Mouse (Mus musculus) cerebellum, adult 8-10 months (tissue): ENCODE data around the gene H2-DMb2.
A peak's percentile ranks its signal among the peaks of the same experiment; 100 is the strongest.

Source experiments
- DNase-seq: peaks from one replicate; pipeline ENCODE4 v3.0.0; 2022

Gene H2-DMb2

DNA sequence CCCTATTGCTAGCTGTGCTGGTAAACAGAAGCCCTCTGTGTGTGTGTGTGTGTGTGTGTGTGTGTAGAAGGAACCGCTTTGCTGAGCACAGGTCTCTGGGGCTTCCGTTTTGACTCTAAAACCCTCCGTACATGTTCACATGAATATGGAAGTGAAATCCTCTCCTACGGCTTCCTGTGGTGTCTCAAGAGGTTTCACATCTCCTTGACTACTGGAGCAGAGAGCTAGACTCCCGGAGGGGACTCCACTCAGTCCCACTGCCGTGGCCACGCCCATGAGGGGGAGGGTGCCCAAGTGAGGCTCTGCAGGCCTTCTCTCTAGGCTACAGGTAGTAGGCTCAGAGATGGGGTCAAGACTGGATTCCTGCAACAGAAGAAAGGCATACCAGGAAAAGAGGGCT lies at the start of gene H2-DMb2:
Gene H2-DMb2, plus strand, starts transcription at position 275 of the 400 bp plus-strand sequence.
- DNase-seq: no peak

DNA sequence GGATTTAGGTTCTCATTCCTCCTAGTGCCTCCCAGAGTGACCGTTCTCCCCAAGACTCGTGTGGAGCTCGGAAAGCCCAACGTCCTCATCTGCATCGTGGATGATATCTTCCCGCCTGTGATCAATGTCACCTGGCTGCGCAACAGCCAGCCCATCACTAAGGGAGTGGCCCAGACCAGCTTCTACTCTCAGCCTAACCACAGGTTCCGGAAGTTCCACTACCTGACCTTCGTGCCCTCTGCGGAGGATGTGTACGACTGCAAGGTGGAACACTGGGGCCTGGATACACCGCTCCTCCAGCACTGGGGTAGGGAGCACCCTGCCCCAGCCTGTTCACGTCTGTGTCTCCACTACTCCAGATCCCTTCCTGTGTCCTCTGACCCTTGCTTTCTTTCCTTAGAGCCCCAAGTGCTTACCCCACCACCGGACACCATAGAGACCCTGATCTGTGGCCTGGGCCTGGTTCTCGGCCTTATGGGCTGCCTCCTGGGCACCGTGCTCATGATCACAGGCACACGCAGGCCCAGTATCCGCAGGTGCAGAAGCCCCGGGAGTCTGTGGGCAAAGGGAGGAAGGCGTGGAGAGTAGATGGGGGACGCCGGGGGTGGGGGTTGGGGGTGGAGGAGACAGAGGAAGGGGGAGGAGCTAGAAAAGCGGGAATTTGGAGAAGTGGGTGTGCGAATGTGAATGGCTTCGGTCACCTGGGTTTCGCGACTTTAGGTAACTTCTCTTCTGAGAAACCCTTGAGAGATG lies 48.6 kb upstream of the H2-DMb2 start:
- DNase-seq: no peak

DNA sequence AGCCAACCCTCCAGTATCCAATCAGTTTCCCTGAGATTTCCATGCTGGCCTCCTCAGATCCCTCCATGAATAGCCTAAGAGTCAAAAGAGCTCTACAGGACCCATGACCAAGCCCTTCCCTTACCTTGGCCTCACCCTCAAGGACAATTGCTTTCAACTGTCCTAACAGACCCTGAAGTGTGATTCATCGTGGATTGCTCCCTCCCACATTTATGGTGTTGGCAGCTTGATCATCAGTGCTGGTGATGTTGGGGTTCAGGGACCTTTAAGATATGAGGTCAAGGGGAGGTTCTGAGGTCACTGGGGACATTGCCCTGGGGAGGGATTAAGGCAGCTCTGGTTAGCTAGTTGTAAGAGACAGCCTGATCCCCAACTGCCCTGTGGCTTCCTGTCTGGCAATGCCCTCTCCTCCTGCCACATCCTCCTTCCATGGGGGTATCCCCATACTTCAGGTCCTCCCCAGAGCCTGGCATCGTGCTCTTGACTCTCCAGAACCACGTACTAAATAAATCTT lies 46.6 kb upstream of the H2-DMb2 start:
- DNase-seq: no peak

DNA sequence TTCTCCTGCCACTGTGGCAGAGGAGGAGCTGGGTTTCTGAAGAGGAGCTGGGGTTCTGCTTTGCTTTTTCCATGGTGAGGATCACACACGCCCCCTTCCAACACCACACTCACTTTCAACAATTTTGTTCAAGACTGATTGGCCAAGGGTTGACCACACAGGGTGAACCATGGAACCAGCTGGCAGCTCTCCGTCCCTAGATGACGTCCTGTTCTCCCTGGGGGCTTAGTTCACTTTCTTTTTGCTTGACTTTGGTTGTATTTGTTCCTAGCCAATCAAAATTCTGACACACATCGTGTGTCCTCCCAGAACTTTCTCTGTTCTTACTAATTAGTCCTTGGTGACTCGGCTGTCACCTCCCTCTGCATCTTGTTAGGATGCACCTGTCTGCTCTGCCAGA lies 45.8 kb upstream of the H2-DMb2 start:
- no peak for DNase-seq

DNA sequence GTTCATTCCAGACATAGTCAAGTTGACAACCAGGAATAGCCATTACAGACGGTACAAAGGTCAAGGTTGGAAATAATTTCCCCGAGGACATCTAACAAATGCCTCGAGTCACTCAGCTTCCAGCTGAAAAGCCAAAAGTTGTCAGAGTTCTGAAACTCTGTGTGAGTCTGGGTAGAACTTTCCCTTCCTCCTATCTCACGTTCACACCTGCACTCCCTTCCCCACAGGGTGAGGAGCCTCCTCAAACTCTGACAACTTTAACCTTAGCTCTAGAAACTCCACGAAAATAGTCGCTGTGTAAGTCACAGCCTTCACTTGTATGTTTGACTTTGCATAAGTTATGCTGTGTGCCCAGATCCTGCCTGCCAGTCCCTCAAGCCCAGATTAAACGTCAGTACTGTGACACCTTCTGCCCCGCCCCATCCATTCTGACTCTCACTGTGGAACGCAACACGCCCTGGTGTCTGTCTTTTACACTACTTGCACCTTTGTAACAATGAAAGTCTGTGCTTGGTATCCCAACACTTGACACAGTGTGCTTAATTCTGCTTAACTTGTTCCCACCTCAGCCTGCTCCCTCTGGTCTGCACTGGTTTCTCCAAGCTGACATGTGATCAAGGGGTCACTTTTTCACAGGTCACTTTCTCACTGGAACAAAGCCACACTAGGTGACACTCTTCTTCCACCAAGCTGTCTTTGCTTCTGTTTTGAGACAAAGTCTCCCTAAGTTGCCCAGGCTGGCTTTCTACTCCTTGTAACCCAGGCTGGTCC lies 44.2 kb upstream of the H2-DMb2 start:
- DNase-seq: no peak

DNA sequence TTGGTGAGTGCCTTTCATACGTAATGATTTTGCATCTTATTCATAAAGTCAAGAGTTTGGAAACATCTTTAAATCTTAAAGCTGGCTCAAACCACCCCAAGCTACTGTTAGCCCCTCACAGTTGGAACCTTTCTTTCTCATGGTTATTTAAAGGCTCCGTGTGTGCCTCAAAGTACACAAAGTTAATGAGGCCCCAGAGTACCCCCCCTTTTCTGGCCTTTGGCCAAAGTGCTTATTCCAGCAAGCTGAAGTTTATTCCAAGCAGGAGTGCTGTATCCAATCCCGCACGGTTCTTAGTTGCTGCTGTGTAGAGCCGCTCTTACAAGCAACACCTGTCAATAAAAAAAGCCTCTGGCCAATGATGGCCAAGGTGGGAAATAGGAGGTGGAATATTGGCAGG lies 43.6 kb upstream of the H2-DMb2 start:
- no peak for DNase-seq

DNA sequence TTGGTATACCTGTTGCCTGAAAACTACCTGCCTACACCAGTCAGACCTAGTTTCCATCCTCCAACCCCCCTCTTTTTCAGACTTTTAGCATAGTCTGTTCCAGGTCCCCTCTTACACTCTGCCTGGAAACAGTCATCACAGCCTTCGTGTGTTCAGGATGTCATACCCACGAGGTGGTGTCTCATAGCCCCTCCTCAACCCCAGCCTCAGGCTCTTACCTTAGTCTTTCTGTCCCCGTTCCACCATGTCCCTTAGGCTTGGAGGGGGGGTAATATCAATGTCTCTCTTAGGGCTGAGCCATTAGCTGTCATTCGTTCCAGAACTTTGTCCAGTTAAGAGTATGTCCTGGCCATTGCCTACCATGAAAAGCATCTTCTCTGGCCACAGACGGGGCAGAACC lies 41.9 kb upstream of the H2-DMb2 start:
- no peak for DNase-seq

DNA sequence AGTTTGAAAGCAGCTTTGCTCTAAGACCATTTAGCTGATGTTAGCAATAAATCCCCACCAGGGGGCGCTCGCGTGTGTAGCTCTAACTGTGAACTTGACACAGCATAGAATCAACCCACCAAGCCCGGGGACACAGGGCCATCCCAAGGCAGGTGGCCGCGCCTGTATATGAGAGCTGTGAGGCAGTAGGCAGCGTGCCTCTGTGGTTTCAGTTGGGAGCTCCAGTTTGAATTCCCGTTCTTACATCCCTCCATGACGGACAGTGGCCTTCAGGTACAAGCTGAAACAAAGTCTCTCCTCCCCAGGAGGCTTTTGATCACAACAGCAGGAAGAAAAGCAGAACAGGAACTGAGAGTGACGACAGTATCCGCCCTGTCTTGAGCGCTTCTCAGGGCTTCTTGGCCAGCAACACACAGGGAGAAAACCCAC lies 41.5 kb upstream of the H2-DMb2 start:
- peak; percentile 88 for DNase-seq

DNA sequence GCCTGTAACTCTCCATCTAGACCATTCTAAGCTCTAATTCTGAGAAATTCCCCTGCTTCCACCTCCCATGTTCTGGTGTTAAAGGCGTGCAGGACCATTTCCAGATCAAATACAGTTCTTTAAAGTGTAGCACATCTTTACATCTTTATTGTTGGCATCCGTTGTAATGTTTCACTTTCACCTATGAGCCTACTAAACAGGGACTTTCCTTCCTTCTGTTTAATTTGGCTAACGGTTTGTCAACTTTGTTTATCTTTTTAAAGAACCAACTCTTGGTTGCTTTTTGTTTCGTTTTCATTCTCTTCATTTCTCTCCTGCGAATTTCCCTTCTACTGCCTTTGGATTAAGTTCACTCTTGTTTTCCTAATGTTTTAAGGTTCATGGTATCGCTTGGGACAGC lies 40.3 kb upstream of the H2-DMb2 start:
- no peak for DNase-seq

DNA sequence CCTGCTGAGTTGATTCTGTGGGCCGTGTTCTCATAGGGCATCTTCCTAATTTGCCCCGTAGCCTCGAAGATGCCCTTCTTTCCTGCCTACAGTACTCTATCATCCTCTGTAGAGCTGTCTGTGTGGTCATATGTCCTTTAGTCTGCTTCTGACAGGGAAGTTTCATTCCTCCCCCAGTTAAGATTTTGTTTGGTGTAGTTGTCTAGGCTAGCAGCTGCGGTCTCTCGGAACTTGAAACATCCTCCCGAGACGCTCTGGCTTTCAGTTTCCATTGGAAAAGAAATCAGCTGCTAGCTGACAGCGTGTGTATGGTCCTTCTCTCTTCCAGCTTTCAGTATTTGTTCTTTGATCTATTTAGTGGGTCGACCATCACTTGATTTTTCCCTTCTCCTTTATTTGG lies 38.3 kb upstream of the H2-DMb2 start:
- DNase-seq: no peak

DNA sequence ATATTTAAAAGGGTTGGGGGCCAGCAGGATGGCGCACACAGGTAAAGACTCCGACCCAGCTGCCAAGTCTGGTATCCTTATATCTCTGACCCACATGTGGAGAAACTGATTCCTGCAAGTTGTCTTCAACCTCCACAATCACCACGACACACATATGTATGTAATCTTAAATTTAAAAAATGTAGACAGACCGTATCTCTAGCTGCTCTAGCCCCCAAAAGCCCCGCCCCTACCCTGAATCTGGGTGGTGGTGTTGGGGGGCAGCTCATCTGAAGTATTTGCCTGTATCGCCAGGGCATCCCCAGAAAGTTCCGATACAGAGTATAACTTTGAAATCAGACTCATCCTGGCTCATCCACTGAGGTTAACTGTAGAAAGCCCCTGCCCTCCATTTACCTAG lies 36.6 kb upstream of the H2-DMb2 start:
- no peak for DNase-seq

DNA sequence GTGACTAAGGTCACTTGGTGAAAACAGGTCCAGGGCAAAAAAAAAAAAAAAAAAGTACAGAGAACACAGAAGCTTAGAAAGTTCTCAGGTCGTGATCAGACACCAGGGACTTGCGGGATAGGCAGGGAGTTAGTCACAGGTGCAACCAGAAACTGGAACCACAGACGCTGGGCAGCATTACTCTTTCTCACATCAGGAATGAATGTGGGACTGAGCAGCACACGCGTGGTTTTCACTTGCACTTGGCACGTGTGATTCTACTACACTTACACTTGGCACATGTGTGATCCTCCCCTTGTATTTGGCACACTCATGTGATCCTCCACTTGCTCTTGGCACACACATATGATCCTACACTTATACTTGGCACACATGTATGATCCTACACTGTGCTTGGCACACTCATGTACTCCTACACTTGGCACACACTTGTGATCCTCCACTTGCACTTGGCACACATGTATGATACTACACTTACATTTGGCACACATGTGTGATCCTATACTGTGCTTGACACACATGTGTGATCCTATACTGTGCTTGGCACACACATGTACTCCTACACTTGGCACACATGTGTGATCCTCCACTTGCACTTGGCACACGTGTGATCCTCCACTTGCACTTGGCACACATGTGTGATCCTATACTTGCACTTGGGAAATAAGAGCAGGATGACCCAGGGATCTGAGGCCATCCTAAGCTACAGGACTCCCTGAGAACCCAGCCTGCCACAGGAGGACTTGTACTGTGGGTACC lies 35.8 kb upstream of the H2-DMb2 start:
- no peak for DNase-seq

DNA sequence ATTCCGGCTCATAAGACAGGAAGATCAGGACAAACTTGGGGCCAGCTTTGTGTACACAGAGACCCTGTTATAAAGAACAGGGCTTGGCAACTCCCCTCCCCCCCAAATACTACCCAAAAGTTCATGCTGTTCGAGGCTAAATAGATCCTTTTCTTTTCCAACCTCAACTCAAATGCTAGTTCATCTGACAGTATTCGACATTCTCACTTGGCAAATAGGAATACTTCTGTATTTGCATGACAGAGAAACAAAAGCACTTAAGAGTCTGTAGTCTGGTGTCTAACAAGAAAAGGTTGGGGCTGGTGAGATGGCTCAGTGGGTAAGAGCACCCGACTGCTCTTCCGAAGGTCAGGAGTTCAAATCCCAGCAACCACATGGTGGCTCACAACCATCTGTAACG lies 34.6 kb upstream of the H2-DMb2 start:
- DNase-seq: no peak

DNA sequence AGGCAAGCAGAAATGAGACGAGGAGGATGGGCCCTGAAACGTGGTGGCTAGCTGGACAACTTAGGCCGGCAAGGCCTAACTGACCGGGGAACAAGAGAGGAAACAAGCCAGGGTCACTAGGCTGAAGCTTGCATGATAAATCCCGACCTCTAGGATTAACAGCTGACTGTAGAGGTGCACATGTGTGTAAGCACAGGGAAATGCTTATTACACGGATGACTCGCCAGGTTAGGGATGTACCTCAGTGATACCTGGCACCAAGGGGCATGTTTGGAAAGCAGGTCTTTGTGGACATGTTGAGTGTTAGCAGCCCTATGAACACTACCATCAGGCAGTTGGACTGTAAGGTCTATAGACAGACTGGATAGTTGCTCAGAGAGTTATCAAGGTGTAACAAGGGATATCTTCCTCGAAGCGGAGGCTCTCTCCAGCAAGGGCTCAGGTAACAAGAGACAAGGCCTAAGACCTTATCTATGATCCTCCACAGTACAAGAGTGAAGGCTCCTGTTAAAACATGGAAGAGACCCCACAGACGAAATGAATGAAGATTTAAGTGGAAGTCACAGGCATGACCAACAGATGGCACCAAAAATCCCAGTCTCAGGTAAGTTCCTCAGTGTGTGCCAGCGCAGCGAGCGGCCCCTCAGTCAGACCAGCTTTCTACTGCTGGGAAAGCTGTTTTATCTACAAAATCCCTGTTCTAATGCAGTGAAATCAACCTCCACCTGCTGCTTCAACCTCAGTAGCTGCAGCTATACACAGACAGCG lies 33.9 kb upstream of the H2-DMb2 start:
- DNase-seq: no peak

DNA sequence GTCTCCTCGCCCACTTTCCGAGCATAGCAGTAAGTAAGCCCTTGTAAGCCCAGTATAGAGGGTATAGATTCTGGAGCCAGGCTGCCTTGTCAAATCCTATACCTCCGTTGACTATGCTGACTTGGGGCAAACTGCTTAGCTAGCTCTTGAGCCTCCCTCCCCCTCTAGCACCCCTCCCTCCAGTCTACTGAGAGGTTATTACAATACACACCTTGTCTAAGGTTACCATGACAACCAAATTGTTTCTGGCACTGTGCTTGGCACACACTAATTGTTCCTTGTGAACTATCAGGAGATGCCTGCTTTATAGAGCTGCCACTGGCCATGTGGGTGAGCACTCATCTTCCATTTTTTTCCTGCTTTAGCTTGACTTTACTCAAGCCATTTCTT lies 33.3 kb upstream of the H2-DMb2 start:
- DNase-seq: no peak

DNA sequence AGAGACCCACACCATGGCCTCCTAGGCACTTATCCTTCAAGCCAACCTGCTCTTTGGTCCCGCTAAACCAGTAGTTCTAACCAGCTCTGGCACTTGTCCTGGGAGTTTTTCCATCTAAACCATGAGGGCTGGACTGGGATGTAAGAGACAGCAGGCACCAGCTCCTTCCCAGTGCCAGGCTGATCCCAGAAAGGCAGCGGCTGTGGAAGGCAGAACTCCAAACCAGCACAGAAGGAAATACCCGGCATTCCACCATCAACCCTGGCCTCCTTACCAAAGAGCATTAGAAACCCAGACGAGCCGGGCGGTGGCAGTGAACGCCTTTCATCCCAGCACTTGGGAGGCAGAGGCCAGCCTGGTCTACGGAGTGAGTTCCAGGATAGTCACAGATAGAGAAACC lies 32.8 kb upstream of the H2-DMb2 start:
- no peak for DNase-seq

DNA sequence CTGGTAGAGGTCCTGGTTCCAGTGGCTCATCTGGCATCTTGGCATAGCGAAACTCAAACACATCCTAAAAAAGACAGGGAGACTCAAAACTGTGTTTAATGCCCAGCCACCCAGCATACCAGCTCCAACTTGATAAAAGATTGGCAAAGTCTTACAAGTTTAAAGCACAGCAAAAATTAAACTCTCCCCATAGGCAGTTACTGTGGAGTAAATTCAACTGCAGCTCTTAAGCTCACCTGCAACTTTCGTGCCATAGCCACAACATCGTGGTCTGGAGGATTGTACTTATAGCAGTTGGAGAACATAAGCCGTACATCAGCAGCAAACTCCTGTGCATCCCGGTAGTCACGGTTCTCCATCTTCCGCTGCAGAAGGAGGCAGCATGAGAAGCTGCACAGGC lies 29.0 kb upstream of the H2-DMb2 start:
- peak; percentile 6 for DNase-seq

DNA sequence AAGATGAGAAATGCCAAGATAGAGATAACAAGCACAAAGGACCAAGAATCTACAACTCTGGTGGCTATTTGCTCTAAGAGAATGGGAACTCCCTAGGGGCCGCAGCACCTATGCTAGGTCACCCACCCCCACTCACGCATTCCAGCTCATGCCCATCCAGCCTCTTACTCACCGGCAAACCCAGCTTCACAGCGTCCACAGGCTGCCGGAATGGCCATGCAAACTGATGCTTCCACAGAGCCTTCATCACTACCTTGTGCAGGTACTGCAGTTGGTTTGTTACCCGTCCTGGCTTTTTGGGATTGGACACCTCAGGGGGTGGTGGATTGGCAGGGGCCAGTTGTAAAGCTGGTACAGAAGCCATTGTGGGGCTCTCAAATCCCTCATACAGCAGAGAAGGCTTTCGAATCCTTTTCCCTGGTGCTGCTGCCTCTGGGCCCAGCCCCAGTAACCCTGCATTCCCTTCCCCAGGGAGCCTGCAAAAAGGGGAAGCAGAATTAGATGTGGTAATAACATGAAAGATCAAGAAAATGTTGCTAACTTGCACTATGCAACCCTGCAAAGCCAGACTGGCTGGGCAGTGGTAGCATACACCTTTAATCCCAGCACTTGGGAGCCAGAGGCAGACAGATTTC lies 26.3 kb upstream of the H2-DMb2 start:
- peak; percentile 36 for DNase-seq

DNA sequence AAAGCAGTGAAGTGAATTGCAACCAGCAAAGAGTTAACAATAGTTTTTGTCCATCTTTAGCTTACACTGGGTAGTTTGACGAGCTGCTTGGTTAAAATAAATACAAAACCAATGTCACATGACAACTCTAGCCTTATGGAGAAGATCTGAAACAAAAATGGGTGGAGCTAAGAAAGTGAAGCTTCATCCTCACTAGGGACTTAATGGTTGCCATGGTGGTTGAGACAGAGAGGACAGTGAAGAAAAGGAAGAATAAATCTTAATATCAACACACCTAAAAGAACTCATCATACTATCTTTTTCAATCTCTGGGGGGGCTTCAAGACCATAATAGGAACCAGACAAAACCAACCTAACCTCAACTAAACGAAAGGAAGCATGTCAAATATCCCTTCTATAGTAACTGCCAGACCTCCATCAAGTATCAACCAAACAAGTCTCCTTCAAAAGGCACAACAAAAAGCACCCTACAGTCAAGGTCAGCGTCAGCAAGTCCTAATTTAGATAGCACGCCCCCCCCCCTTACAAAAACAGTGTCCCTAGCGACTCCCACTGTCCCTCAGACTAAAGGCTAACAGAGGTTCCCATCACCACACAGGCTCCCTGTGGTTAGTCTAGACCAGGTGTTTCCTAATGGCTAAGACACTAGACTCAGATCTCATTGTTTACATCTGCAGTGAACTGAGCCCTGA lies 25.5 kb upstream of the H2-DMb2 start:
- peak; percentile 5 for DNase-seq

DNA sequence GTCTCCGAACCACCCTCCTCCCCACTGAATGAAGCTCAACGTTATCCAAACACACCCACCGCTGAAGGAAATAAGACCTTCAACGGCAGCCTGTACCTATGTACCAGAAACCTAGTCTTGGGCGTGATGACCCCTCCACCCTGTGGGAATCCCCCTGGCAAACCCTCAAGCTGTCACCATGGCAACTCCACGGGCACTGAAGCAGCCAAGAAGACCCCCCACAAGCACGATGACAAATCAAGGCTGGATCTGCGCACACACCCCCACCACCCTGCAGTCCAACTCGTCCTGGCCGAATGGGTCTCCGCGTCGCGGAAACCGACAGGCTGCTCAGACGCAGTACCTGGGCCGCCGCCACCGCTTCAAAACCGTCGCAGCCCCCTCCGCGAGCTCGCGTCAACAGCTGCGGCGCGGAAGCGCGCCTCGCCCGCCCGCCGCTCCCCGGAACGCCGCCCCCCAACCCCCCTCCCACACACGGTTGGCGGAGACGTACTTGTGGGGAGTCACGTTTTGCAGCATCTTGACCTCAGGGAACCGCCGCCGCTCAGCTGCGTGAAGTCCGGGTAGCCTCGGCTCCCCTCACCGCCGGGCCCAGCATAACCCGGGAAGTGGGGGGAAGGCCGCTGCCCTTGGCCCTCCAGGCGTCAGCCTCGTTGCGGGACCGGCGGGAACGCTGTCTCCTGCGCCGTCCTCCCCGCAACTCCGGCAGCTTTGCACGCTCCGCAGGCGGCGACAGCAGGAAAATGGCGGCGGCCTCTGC lies 24.8 kb upstream of the H2-DMb2 start:
- DNase-seq: peak; percentile 65

DNA sequence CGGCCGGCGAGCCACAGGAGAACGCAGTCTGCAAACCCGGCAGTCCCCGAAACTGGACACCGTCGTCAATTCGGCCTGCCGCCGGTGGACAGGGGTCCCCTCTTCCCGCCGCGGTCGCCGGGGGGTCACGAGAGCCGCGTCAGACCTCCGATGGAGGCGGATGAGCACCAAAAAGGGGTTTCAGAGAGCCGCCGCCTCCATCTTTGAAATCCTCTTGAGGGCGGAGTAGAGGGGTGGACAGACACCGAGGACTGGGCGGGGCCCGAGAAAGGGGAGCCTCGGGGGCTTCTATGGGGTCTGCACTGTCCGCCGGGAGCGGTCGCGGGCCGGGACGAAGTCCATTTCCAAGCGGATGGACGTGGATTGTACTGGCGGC lies 24.2 kb upstream of the H2-DMb2 start:
- no peak for DNase-seq
